Mouse (Mus musculus) lung, embryonic 14.5 days (tissue): ENCODE data around the gene Phlpp1. TPM values are rescaled to one million over a fixed set of nuclear protein-coding genes. Genes with fewer than 3 reads are reported as not detected.

Experiments used
- ATAC-seq: fragments of 200-750 bp; cut with Nextera tagmentation; 2 replicates; pipeline ENCODE4 v1.8.0; 2017; ENCODE audit warnings: mild to moderate bottlenecking, moderate TSS enrichment, moderate library complexity; ENCODE audit not compliant: insufficient read depth
- DNase-seq: peaks from one replicate; pipeline ENCODE4 v3.0.0-alpha.2; 2015
- H3K27ac ChIP-seq: fragments of 300-500 bp; sonication (generic); 2 replicates; pipeline ENCODE4 v1.5.1; 2014; ENCODE audit warnings: low read depth, mild to moderate bottlenecking, moderate library complexity
- H3K27me3 ChIP-seq: fragments of 300-500 bp; sonication (generic); 2 replicates; pipeline ENCODE4 v1.6.1; 2014; ENCODE audit warnings: low read length, control low read depth; ENCODE audit not compliant: insufficient read depth
- H3K36me3 ChIP-seq: fragments of 300-500 bp; sonication (generic); 2 replicates; pipeline ENCODE4 v1.6.1; 2014; ENCODE audit warnings: control low read depth; ENCODE audit not compliant: insufficient read depth
- H3K4me1 ChIP-seq: fragments of 300-500 bp; sonication (generic); 2 replicates; pipeline ENCODE4 v1.6.1; 2014; ENCODE audit warnings: antibody characterized with exemption, control low read depth; ENCODE audit not compliant: insufficient read depth
- H3K4me2 ChIP-seq: fragments of 300-500 bp; sonication (generic); 2 replicates; pipeline ENCODE4 v1.6.1; 2014; ENCODE audit warnings: mild to moderate bottlenecking
- H3K4me3 ChIP-seq: fragments of 300-500 bp; sonication (generic); 2 replicates; pipeline ENCODE4 v1.5.1; 2014; ENCODE audit warnings: low read depth, low read length
- H3K9ac ChIP-seq: fragments of 300-500 bp; sonication (generic); 2 replicates; pipeline ENCODE4 v1.6.1; 2014
- H3K9me3 ChIP-seq: fragments of 300-500 bp; sonication (generic); 2 replicates; pipeline ENCODE4 v1.6.1; 2016; ENCODE audit warnings: low read depth, low read length, control low read depth
- CTCF ChIP-seq: IDR thresholded peaks from 2 replicates; pipeline ENCODE4 v1.5.1; 2016; ENCODE audit warnings: antibody characterized with exemption, low read depth
- WGBS: fragments of 180-500 bp; shearing (Covaris S2); extraction: QIAGEN DNeasy Blood & Tissue Kit; methylation state at CpG from one replicate; pipeline ENCODE4 v1.1.7; 2014; 5-methylcytosine and 5-hydroxymethylcytosine counted together
- polyA plus RNA-seq: library from polyadenylated mRNA; unstranded; fragments of >200 nt; fragmentation: Nextera tagmentation; extraction: Ambion mirVana; gene quantifications from 2 replicates; pipeline ENCODE4 v1.2.1, GENCODE M21; 2014

Phlpp1 gene
- polyA plus RNA-seq, 1 experiment from 2014 or later = 4.2 TPM

DNA sequence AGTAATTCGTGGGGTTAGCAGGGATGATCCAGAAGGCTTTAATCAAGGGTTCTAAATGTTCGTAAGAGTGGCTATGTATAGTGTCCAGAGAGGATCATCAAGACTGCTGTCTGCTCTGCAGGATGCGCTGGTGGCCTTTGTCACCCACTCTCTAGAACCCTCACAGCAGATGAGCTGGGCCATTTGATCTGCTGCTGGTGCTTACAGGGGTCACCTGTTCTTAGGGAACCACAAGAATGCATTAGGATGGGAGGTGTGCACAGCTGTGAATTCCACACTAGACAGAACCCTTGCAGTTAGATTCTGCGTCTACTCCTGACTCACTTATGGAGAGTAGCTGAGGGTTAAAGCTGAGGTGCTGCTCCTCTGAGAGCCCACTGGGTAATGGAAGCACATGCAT, 182.4 kb downstream of the Phlpp1 start:
- Histone ChIP-seq H3K4me1 (no peaks in the 10 kb centered on the region), H3K4me3 (no peak overlapping the region), H3K9me3 (no peaks in the 10 kb centered on the region), H3K36me3 (no peaks in the 10 kb centered on the region), H3K27ac (no peak overlapping the region), H3K27me3 (no peaks in the 10 kb centered on the region), H3K4me2 (no peak overlapping the region), H3K9ac (no peak overlapping the region)
- 76% methylated on average over 4 of the region's 4 CpGs for WGBS
- no peak for TF ChIP-seq CTCF
- no peak for ATAC-seq
- DNase-seq = no peak

DNA sequence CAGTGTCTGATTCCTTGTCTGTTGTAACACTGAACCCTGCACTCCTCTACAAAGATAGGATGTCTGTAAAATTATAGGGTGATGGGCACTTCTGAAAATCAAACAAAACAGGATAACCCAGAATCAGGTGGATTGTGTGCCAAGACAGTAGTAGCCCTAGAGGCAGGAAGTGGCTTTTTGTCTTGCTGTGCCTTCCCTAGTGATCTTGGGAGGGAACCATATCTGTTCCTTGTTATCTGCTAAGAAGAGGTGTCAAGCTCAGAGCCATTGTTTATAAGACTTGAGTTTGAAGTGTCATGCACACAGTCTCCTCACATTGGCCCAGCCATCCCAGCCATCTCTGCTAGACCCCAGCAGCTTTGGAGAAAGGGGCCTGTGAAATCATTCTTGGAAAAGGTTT, 187.9 kb downstream of the Phlpp1 start:
- no peak overlapping the region for H3K27ac ChIP-seq
- no peaks in the 10 kb centered on the region for H3K27me3 ChIP-seq
- DNase-seq (no peak), ATAC-seq (no peak)
- TF ChIP-seq CTCF = no peak
- no peak overlapping the region for H3K4me2 ChIP-seq
- no peaks in the 10 kb centered on the region for H3K4me1 ChIP-seq
- no peak overlapping the region for H3K9ac ChIP-seq
- H3K36me3 ChIP-seq = no peaks in the 10 kb centered on the region
- H3K4me3 ChIP-seq = no peak overlapping the region
- H3K9me3 ChIP-seq = no peaks in the 10 kb centered on the region

DNA sequence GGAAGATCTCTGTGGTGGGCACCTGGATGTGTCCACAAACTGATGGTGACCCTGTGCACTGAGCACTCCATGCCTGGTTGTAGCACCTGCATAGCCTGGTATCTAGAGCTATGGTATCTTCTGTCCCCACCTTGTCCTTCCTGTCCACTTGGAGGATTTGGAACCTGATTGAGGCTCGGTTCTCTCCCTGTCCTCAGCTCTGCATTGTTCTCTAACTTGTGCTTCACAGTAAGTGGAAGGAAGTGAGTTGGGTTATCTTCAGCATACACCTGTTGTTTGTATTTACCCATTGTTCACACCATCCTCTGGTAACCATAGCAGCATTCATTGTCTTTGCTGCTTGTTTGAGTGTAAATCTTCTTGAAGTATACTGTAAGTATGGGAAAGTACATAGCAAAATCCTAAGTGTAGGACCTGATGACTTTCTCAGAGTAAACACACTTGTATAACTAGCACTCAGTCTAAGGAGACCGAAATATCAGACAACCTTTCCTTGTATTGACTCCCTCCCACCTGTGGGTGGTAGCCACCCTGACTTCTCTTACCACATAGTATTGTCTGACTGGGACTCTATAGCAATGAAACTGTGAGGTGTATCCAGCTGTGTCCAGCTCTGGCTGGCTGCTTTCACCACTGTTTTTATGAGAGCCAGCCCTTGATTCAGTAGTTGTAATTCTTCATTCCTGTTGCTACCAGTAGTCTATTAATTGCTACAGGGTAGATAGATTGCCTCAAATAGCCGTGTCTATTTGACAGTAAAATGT, 191.5 kb downstream of the Phlpp1 start:
- DNase-seq = no peak

DNA sequence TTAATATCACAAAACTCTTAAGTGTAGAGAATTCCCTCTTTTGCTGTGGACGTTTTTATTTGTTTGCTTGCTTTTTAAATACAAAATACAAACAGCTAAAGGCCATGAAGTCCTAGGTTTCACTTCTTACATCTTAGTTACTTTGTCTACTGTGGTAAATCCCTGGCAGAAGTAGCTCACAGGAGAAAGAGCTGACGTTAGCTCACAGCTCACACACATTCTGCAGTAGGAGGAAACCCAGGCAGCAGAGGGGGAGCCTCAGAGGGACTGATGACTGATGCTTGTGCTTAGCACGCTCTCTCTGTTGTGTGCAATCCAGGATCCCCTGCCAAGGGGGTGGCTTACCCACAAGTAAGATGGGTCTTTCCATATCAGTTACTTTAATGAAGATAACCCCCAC, 197.8 kb downstream of the Phlpp1 start:
- 67% methylated on average over 3 of the region's 3 CpGs for WGBS
- Histone ChIP-seq H3K9ac (no peak overlapping the region), H3K27me3 (no peaks in the 10 kb centered on the region), H3K27ac (no peak overlapping the region), H3K4me2 (no peak overlapping the region), H3K9me3 (no peaks in the 10 kb centered on the region), H3K4me3 (no peak overlapping the region), H3K36me3 (peaks cover 6% of the 10 kb centered on the region; the same call in 1 of the 2 replicates), H3K4me1 (no peaks in the 10 kb centered on the region)
- ATAC-seq (no peak), DNase-seq (no peak)
- TF ChIP-seq CTCF = no peak

More for the DNA sequence above, 191.5 kb downstream of the Phlpp1 start:
- H3K9ac ChIP-seq = no peak overlapping the region
- no peak for TF ChIP-seq CTCF
- ATAC-seq = no peak; the same call in 1 of the 2 replicates
- 67% methylated on average over 3 of the region's 3 CpGs for WGBS
- H3K4me3 ChIP-seq = no peak overlapping the region
- H3K36me3 ChIP-seq = no peaks in the 10 kb centered on the region
- H3K27me3 ChIP-seq = no peaks in the 10 kb centered on the region
- no peaks in the 10 kb centered on the region for H3K4me1 ChIP-seq
- H3K27ac ChIP-seq = no peak overlapping the region
- H3K4me2 ChIP-seq = no peak overlapping the region
- no peaks in the 10 kb centered on the region for H3K9me3 ChIP-seq

DNA sequence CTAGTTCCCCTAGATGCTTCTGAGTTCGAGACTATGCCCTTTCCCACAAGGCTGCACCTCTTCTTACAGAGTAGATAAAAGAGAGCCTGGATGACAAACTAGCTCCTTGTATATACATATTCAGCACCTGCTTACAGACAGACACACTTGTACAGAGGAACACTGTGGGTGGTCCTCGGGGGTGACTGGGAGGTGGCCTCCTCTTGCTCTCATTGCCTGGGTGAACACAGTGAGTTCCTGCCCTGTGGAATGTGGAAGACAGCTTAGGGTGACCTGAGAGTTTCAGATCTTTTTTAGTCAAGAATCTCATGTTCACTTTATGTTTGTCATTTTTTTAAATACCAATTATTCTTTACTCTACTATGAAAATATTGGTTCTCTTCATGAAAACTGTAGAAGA, 200.9 kb downstream of the Phlpp1 start:
- peaks cover 6% of the 10 kb centered on the region; the same call in 1 of the 2 replicates for H3K36me3 ChIP-seq
- no peaks in the 10 kb centered on the region for H3K4me1 ChIP-seq
- no peak for ATAC-seq
- H3K27ac ChIP-seq = no peak overlapping the region
- 46% methylated on average over 2 of the region's 2 CpGs for WGBS
- TF ChIP-seq CTCF = no peak
- no peaks in the 10 kb centered on the region for H3K9me3 ChIP-seq
- DNase-seq = no peak
- H3K9ac ChIP-seq = no peak overlapping the region
- no peak overlapping the region for H3K4me3 ChIP-seq
- no peak overlapping the region for H3K4me2 ChIP-seq
- H3K27me3 ChIP-seq = no peaks in the 10 kb centered on the region

DNA sequence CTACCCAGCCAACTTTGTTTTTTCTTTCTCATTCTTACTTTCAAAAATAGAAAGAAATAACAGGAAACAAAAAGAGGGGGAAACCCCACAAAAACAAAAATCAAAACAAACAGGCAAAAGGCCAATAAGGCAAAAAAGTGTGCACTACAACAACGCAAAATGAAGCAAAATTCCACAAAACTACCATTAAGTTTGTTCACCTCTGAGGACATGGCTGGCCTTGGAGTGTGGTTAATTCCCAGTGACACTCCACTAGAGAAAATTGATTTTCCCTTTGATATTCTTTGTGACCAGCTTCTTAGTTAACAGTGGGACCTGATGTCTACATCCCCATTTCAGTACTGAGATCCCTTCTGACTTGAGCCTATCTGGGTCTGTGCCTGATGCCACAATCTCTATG, 202.1 kb downstream of the Phlpp1 start:
- no peak for DNase-seq
- Histone ChIP-seq H3K9ac (no peak overlapping the region), H3K4me3 (no peak overlapping the region), H3K27me3 (no peaks in the 10 kb centered on the region), H3K27ac (no peak overlapping the region), H3K4me1 (no peaks in the 10 kb centered on the region), H3K4me2 (no peak overlapping the region), H3K36me3 (peaks cover 6% of the 10 kb centered on the region; the same call in 1 of the 2 replicates), H3K9me3 (no peaks in the 10 kb centered on the region)
- no peak for TF ChIP-seq CTCF
- 89% methylated on average over 1 of the region's 1 CpGs for WGBS
- no peak for ATAC-seq

DNA sequence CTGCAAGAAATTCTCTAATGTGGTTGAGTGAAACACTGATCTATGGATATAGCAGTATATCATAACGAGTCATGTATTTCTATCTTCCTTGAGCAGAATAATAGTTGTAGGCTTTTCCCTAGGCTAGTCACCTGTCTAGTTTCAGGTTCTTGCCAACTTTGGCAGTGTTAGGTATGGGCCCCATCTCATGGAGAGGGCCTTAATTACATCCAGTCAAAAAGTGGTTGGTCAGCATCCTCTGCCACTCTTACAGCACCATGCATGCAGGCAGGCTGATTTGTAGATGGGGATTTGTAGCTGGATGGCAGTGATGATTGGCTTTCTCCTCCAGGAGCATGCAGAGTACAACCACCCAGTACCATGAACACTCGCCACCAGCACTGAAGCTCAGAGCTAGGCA, 202.7 kb downstream of the Phlpp1 start:
- no peaks in the 10 kb centered on the region for H3K27me3 ChIP-seq
- H3K4me2 ChIP-seq = no peak overlapping the region
- no peak overlapping the region for H3K27ac ChIP-seq
- DNase-seq = no peak
- peaks cover 2% of the 10 kb centered on the region; the same call in 1 of the 2 replicates for H3K36me3 ChIP-seq
- H3K9ac ChIP-seq = no peak overlapping the region
- H3K9me3 ChIP-seq = no peaks in the 10 kb centered on the region
- ATAC-seq = no peak
- H3K4me1 ChIP-seq = no peaks in the 10 kb centered on the region
- H3K4me3 ChIP-seq = no peak overlapping the region
- 88% methylated on average over 2 of the region's 2 CpGs for WGBS
- TF ChIP-seq CTCF = no peak
